Mouse (Mus musculus) heart, postnatal 25 days (tissue): Measurements from ENCODE around the gene Prdm5. TPM values are rescaled to one million over a fixed set of nuclear protein-coding genes. Genes with fewer than 3 reads are reported as not detected.

ENCODE experiments used
- DNase-seq: peaks from one replicate; pipeline ENCODE4 v3.0.0; 2022; ENCODE audit warnings: low spot score
- intact Hi-C: fragments of 180-260 bp; cut with DNase I; formaldehyde crosslinking; loops from one replicate; pipeline ENCODE4 v1.15.1; 2025
- total RNA-seq, 2 experiments: library from RNA; stranded (reverse); gene quantifications; 2 replicates each; pipeline ENCODE4 v1.2.3; 2021

The Prdm5 gene
- 1 to 10 TPM; 7.2 to 7.6 TPM for total RNA-seq

DNA sequence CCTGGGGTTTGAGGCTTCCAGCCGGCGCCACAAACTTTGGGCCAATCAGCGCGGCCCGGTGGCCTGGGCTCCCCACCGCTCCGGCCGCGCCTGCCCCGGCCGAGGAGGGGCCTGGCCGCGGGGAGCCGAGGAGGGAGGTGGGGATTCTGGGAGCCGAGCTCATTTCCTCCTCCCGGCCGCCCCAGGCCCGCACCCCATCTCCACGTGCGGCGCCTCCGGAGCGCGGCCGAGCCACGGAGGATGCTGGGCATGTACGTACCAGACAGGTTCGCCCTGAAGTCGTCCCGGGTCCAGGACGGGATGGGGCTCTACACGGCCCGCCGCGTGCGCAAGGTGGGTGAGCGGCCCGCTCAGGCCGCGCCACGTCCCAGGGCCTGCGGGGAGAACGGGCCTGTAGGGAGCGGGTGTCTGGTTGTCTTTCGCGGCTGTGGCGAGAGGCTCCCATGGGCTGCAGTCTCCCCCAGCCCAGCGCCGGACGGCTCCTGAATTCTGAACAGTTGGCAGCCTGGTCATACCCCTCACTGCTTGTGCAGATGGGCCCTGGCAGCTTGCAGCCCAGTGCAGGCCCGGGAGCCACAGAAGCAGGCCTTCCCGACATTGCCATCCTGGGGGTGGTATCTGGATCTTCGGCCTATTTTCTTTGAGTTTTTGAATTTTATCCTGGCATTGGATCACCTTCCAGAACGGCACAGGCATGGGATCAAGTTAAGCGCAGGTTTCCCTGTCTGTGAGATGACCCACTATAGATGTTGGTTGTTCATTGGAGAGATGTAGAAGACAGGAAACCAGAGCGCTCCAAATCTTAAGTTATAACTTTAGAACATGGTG is at the start of gene Prdm5:
TSS of gene Prdm5 (plus strand) at position 128 of the 828 bp plus-strand sequence.
- intact Hi-C loops = no loop called here
- peak; percentile 55 for DNase-seq

DNA sequence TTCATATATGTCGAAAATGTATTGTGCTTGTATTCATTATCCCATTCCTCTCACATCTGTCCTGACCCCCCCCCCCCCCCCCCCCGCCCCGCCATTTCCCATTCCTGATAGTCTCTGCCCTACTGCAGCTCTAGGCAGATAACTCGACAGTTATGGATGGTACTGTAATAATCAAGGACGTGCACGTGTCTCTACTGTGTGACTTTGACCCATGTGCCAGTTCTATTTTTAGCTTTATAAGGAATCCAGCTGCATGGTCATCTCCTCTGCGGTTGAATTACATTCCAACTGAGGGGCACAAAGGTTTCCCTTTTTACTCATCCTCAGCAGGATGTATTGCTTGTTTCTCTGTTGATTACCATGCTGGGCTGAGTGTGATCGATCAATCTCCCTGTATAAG is 39.3 kb upstream of the Prdm5 start:
- intact Hi-C loops = no loop called here
- DNase-seq = no peak

DNA sequence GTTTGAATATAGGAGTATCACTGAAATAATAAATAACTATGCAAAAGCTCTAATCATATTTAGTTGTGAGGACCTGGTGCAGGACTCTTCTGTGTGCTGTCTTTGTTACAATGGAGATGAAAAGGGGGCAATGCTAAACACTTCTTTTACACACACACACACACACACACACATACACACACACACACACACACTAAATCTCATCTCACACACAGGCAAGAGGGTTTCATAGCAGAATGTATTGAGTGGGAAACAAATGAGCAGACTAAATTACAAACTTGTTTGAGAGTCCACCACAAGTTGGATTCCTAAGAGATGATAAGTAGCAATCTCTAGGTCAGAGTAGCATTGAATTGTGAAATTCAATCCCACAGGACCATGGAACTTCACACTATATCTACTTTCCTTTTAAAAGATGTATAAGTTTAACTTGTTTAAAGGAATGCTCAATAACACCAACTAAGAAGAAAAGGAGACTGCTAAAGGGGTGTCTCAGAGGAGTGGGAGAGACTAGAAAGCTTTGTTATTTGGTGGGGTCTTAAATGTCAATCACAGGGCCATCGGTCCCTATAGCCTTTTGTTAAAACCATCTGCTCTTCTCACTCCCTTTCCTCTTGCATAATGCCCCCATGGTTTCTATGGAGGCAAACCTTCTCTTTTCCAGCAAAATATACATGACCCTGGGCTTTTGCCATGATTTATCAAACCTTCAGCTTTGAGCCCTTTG is 35.5 kb upstream of the Prdm5 start:
- DNase-seq = no peak
- intact Hi-C loops = no loop called here

DNA sequence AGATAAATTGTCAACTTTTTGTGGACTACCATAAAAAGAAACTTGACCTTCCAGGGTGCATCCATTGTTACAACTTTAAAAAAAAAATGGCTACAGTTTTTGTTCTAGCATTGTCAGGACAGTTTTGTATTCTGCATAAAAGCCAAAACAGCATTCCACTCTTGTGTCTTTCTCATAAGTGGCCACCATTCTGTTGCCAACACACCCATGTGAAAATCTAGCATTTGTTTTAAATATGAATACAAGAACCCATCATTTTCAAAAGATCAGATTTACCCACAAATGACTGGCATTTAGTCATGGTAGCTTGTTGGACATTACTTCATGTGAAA is 35.0 kb upstream of the Prdm5 start:
- intact Hi-C loops = no loop called here

DNA sequence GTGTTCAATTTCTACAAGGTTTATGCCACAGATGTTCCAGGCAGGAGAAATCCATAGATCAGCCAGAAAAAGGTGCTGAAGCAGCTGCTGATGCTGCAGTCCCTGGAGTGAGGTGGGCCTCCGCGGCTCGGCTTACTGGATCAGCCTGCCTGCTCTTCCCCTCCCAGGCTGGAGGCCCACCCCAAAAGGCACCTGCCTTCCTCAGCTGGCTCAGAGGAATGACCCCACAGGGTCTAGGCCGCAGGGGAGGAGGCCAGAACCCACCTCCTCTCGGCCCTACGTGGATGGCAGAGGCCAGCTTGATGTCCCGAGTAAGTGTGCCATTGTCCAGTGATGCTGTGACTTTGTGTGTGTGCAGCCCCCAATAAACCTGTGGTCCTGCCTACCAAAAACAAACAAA is 20.6 kb upstream of the Prdm5 start:
- no peak for DNase-seq
- intact Hi-C loops = no loop called here

More for the DNA sequence above, 35.0 kb upstream of the Prdm5 start:
- no peak for DNase-seq

DNA sequence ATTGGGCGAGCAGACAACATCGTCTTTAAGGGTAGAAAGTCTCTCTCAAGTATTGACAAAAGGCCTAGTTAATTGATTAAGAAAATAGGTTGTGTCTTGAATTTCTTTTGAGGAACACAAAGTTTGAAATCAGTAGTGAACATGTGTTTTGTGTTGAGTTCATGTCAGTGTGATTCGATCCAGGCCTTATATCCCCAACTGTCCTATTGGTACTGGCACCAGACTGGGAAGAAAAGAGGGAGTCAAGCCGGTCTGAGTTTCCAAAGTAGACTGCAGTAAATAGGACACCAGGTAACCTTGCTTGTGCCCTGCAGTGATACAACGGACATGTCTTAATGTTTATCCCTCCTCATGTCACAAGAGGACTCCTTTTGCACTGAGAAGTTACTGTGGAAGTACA is 19.6 kb upstream of the Prdm5 start:
- DNase-seq = no peak
- intact Hi-C loops = no loop called here

DNA sequence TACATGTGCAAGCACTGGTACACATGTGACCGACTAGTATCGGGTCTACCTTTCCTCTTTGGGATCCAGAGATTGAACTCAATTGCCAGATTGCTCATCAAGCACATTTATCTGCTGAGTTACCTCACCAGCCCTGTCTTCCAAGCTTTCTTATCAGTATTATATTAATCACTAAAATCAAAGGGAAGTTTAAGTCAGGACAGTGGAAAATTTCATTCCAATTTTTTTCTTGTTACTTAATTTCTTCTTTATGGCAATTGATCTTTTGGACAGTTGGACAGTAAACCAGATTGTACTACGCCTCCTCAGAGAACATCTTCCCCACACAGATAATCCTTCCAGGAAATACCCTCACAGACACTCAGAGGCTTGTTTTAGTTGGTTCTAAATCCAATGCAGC is 18.7 kb upstream of the Prdm5 start:
- DNase-seq = no peak
- intact Hi-C loops = no loop called here

DNA sequence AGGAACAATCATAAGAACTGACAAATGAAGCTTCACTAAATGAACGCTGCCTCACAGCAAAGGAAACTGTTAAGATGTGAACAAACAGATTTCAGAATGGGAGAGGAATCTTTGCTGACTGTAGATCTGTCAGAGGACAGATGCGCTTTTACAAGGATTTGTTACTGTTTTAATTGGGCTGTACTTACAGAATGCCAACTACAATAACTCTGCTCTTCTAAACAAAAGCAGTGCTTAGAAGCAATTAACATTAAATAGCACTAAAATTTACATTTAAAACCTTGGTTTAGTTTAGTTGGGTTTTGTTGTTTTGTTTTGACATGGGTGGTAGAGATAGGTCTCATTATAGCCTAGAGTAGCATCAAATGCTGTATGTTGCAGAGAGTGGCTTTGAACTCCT is 14.3 kb upstream of the Prdm5 start:
- intact Hi-C loops = no loop called here
- DNase-seq = no peak

DNA sequence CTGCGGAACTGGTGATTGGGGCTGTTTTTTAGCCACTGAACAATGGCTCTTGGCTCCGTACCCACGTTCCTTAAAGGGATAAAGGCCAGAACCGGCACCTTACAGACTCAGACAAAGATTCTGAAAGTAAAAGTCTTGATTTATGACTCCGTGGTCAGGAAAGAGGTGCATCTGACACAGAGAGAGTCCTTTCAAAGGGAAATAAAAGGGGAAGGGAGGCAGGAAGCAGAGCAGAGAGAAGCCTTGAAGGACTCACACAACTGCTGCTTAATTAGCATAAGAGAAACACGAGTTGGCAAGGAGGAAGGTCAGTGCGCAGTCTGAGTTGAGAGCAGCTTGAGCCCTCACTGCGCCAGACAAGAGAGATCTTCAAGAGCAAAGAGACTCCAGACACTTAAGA is 13.7 kb upstream of the Prdm5 start:
- intact Hi-C loops = no loop called here
- peak; percentile 3 for DNase-seq

DNA sequence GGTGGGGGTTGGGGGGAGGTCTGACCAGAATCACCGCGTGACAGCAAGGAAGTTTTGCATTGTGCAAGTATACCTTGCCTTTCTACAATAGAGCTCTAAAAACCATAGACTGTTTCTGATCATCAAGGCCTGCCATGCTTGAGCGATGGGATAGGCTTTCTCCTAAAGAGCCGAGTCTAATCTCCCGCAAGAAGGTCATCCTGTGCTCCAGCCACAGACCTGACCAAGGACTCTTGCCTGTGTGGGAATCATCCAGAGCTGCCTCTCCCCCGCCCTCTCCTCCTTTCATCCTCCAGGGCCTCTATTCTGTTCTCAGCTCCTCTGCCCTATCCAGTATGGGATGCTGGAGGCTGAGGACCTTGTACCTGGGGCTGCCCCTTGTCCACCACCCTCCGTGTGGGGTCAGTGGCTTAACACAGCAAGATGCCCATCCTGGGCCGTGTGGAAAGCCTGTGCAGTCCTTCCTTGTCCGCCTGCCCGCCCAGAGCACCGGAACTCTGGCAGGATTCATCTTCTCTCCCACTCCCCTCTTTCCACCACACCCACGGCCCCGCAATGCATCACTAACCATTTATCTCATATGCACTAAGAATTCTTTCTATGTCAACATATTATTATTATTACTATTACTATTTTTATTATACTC is 12.9 kb upstream of the Prdm5 start:
- DNase-seq = no peak
- intact Hi-C loops = no loop called here

DNA sequence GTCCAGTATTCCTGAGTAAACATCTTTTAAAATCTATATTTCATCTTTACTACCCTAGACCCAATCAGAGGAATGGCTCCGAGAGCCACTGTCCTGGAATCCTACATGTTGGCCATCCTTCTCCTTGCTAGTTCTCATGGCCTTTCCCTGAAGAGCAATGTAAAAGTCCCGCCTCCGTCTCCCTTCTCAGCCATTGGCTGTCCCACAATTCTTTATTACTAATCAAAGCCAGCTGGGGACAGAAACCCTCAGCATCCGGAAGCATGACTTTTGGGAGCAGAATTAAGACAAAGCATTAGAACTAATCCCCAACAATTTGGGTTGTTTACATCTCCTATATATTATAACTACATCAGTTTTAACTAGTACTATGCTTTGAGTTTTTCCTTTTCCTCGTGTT is 10.9 kb upstream of the Prdm5 start:
- DNase-seq = no peak
- intact Hi-C loops = no loop called here

DNA sequence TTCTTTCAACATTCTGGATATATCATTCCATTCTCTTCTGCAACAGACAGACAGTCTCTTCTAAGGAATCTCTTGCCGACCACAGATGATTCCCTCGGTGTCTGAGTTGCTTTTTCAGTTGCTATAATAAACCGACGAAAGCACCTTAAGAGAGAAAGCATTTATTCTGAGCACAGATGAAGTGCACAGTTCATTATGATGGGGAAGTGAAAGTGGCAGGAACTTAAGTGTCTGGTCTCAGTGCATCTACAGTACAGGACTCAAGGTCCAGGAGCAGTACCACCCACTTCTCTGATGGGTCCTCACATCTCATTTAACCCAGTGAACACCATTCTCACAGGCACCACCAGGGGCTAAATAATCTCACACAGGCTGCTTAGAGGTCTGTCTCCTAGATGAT is 5.2 kb upstream of the Prdm5 start:
- no peak for DNase-seq
- intact Hi-C loops = no loop called here

DNA sequence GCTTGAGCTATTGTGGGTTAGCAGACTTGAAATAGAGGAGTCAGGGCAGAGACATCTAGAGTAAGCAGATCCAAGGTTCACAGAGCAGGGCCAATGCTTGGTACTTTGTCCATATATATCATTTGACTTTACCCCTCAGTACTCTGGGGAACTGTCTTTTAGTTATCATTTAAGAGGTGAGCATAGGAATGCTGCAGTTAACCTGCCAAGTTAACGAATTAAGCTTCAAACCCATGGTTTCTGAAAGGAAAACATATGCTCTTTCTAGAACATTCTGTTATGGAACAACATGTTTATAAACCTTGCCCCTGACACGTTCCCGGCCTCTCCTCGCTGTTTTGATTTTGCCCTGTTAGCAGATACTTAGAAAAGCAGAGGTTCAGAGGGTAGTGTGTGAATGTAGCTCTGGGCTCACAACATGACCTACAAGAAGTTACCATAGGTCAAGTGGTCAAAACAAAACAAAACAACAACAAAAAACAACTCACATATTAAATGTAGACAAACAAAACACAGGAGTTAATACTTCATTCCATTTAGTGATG is 973 bp downstream of the Prdm5 start:
- DNase-seq = no peak
- intact Hi-C loops = no loop called here

DNA sequence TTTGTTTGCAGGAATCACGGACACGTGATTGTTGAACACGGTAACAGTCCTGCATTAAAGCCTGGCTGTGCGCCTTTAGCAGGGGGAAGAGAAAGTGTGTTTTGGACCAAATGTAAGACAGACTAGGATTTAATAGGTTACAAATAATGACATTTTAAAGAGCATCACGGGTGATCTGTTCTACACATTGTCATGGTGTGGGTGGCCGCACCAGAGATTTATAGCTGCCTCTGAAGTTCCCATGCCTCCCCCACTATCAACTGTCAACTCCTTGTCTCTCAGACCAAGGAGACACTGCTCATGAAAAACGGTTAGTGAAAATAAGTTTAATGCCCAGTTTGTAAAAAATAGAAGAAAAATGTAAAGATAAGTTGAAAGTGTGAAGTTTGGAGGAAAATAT is 2.7 kb downstream of the Prdm5 start:
- intact Hi-C loops = no loop called here
- no peak for DNase-seq

DNA sequence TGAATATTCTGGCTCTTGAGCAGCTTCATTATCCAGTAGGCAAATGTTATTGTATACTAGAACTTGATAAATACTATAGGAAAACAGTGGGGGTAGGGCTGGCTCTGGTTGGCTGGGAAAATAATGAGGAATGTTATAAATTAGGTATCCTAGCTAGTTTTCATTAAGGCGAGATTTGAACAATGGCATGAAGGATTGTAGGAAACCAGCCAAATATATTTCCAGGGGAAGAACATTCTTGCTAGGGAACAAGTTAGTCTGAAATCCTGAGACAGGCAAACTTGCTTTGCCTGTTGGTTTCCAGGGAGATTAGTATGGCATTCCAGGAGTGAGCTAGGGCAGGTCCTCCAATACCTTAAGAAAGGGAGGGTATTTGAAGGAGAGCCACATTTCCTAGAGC is 4.9 kb downstream of the Prdm5 start:
- no peak for DNase-seq
- intact Hi-C loops = no loop called here

DNA sequence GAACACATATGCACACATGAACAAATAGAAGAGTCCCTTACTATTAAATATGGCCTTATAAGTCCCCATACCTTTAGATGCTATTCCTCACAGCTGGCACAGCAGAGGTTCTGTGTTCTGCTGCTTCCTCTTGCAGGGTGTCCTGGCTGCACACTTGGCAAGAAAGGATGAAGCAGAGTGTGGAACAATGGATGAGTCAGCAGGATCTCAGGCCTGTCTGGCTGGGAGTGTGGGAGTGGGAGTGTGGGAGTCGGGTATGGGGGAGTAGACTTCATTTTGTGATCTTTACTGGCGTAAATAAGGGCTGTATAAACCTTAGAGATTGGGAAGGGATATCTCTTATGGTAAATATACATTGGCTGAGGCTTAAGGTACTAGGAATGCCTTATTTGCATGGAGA is 14.1 kb downstream of the Prdm5 start:
- intact Hi-C loops = no loop called here
- DNase-seq = no peak

DNA sequence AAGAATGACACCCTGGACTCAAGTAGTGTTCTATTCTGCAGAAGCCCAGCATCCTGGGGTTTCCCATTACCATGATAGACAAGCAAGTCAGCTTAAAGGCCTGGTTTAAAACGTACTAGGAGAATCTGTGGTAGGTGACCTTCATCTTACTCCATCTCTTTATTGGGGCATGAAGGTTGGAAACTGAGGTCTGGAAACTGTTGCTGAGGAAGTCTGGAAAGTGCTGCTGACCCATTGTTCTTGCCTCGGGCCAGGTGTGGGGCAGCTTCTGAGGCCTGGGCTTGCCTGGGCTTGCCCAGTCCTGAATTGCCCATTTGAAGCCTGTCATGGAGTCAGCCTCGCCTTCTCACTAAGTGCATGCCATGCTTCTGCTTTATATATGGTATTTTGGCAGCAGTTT is 17.8 kb downstream of the Prdm5 start:
- DNase-seq = no peak
- intact Hi-C loops = no loop called here

DNA sequence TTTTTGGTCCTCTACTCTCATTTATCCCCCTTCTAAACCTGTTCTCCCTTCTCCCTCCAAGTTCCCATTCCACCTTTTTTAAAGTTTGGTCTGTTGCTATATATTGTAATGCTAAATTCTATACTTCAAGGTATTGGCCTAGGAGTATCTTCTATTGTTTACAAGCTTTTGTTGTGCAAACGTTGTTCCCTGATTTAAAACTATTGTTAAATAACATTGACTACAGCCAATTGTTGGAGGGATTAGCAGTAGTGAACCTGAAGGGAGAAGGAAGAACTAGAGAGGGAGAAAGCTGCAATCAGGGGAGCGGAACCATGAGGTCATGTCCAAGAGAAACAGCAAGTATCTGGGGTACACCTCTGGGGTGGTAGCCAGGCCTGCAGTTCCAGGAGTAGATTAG is 18.5 kb downstream of the Prdm5 start:
- intact Hi-C loops = no loop called here
- DNase-seq = no peak

DNA sequence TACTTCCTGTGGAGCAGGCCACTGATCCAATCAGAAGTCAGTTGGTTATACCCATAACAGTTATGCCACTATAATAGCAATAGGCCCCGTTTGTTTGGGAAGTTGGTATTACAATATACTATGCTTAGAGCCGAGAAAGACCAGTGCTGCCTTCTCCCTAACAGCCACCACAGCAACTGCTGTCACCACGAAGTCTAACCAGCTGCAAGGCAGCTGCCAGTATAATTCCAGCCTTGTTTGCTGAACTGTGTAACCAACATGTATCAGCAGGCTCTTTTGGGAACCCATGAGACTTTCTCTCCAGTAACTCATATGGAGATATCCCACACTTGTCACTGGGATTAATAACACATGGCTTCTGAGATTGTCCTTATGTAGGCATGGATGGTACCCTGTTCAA is 19.6 kb downstream of the Prdm5 start:
- intact Hi-C loops = no loop called here
- no peak for DNase-seq

DNA sequence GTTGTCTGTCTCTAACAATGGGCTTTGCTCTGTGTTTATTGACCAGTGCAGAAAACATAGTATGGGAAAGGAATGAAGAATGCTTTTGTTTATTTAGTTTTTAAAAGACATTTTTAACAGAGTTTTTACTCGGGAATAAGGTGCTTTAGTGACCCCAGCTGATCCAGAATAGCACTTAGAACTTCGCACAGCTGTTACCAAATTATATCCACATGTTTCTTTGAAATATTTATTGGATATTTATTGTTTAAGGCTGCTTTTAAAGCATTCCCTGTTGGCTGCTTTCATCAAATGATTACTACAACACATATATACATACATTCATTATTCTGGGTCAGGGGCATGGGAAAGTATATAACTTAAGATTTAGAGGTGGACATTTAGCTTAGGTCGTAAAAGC is 32.9 kb downstream of the Prdm5 start:
- intact Hi-C loops = no loop called here

More for the DNA sequence above, 32.9 kb downstream of the Prdm5 start:
- DNase-seq = no peak
